Mouse (Mus musculus) cortical plate, adult 2 months (tissue): Measurements from ENCODE around the gene Ubiad1. TPM values are rescaled to one million over a fixed set of nuclear protein-coding genes. Genes with fewer than 3 reads are reported as not detected.

Experiments used
- H3K27ac ChIP-seq: fragments of 200-500 bp; 2 replicates; pipeline ENCODE4 v1.5.1; 2012; ENCODE audit warnings: low read length, control low read depth, inconsistent platforms; ENCODE audit not compliant: insufficient read depth
- H3K4me1 ChIP-seq: fragments of 200-500 bp; 2 replicates; pipeline ENCODE4 v1.6.1; 2011; ENCODE audit warnings: low read length; ENCODE audit not compliant: control insufficient read depth, insufficient read depth
- H3K4me3 ChIP-seq: fragments of 200-500 bp; 2 replicates; pipeline ENCODE4 v1.5.1; 2011; ENCODE audit warnings: mild to moderate bottlenecking, low read length, control low read depth; ENCODE audit not compliant: insufficient read depth
- CTCF ChIP-seq: fragments of 200-500 bp; IDR thresholded peaks from 2 replicates; pipeline ENCODE4 v1.5.1; 2011; ENCODE audit warnings: mild to moderate bottlenecking, control low read depth, low read length; ENCODE audit not compliant: insufficient read depth; ENCODE audit errors: extremely low read depth
- POLR2A ChIP-seq: fragments of 200-500 bp; IDR thresholded peaks from 2 replicates; pipeline ENCODE4 v1.6.1; 2011; ENCODE audit warnings: mild to moderate bottlenecking, low read length, control low read depth; ENCODE audit not compliant: insufficient read depth; ENCODE audit errors: extremely low read depth
- polyA plus RNA-seq: library from polyadenylated mRNA; depleted of rRNA; stranded (reverse); fragments of >200 nt; gene quantifications from 2 replicates; pipeline ENCODE4 v1.2.3, GENCODE M21; 2012

Gene Ubiad1
- polyA plus RNA-seq, 1 experiment, result 9.4 TPM

DNA sequence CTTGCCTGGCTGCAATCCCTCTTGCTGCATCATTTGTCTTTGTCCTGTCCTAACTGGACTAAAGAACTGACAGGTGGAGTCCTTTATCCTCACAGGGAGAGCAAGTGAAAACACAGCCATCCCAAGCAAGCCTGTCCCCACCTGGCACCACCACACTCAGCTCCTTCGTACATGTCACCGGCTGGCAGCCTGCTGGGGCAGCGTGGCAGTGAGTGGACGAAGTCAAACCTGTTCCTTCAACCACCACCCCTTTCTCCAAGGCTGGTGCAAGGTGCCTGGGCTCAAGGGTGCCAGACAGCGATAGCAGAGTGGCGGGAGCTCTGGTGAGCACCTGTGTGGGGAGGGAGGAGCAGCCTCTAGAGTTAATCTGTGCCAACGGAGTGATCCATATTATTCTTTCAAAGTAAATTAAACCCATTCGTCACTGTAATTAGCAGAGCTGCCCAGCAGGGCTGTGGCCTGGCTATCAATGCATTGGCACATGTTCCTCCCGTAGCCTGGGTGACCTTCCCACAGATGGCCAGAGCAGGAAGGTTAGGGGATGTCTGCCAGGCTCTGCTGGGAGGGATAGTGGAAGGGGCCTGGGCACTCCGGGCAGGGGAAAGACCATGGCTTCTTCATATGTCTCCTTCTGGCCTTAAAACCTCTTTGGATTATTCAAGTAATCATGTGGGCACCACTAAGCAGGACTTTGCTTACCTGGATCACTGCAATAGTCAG, 36.2 kb downstream of the Ubiad1 start:
- Histone ChIP-seq H3K4me1 (no peaks in the 10 kb centered on the region), H3K27ac (no peak overlapping the region), H3K4me3 (no peak overlapping the region)
- TF ChIP-seq POLR2A, result no peak
- no peak for TF ChIP-seq CTCF

- TF ChIP-seq POLR2A (no peak), CTCF (no peak)
- H3K4me3 ChIP-seq, result no peak overlapping the region
- H3K27ac ChIP-seq, result no peak overlapping the region
- no peaks in the 10 kb centered on the region for H3K4me1 ChIP-seq
These were observed 39.2 kb downstream of the Ubiad1 start for GRCm38 (mm10) chr4:148405255-148405788.

GRCm38 (mm10) chr4:148404748-148405147, 39.8 kb downstream of the Ubiad1 start:
- H3K27ac ChIP-seq, result no peak overlapping the region
- H3K4me3 ChIP-seq, result no peak overlapping the region
- H3K4me1 ChIP-seq, result no peaks in the 10 kb centered on the region
- TF ChIP-seq POLR2A (no peak), CTCF (no peak)

DNA sequence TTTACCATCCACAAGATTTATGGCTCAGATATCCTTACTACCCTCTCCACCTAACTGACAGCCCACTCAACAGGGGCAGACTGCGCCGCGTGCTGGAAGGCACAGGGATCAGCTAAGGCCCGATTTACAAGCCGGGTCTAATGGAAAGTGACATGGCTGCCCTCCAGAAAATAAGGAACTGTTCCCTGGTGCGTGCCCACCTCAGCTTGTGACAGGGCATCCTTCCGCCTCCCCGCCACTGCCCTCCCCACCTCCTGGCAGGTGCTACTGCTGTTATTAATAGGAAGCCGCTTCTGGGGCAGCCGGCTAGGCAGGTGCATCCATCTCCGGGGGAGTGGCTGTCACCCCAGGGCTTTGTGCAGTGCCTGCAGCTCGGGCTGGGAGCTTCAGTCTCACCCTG, 41.2 kb downstream of the Ubiad1 start:
- Histone ChIP-seq H3K4me3 (no peak overlapping the region), H3K4me1 (no peaks in the 10 kb centered on the region)
- TF ChIP-seq CTCF (no peak), POLR2A (no peak)

GRCm38 (mm10) chr4:148399437-148400094, 45.0 kb downstream of the Ubiad1 start:
- TF ChIP-seq POLR2A (no peak), CTCF (no peak)
- Histone ChIP-seq H3K27ac (no peak overlapping the region), H3K4me3 (no peak overlapping the region)

More for the DNA sequence above, 41.2 kb downstream of the Ubiad1 start:
- H3K27ac ChIP-seq, result no peak overlapping the region

DNA sequence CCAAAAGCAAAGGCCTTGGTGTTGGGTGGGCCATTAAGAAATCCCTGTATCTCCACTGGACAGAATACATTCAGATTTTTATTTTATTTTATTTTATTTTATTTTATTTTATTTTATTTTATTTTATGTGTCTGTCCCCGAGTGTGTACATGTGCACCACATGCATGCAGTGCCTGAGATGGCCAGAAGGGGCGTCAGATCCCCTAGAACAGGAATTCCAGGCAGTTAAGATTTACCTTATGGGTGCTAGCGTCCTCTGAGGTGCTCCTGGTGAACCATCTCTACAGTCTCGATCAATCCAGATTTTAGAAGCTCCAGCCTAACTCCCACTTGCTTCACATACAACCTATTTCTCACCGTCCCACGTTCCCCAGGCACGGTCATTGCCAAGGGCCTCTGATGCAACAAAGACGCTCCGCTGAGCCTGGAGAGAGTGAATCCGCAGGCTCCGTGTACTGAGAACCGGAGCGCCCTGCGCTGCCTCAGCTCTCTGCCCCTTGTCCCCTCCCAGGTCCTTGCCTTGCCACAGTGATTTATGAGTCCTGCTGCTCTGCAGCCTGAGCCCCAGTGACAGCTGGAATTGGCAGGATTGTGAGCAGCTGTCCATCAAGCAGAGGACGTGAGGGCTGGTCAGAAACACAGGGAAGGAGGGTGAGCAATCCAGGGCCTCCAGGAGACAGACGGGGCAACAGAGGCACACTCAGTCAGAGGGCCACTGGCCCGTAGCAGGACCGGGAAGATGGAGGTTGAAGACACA, 46.9 kb downstream of the Ubiad1 start:
- TF ChIP-seq CTCF (no peak), POLR2A (no peak)
- H3K4me3 ChIP-seq, result no peak overlapping the region
- no peaks in the 10 kb centered on the region for H3K4me1 ChIP-seq
- no peak overlapping the region for H3K27ac ChIP-seq

More at GRCm38 (mm10) chr4:148399437-148400094, 45.0 kb downstream of the Ubiad1 start:
- H3K4me1 ChIP-seq, result no peaks in the 10 kb centered on the region

GRCm38 (mm10) chr4:148397113-148397512, 47.5 kb downstream of the Ubiad1 start:
- no peak for TF ChIP-seq CTCF
- no peak overlapping the region for H3K27ac ChIP-seq
- H3K4me1 ChIP-seq, result no peaks in the 10 kb centered on the region
- H3K4me3 ChIP-seq, result no peak overlapping the region

GRCm38 (mm10) chr4:148395875-148396274, 48.7 kb downstream of the Ubiad1 start:
- TF ChIP-seq CTCF (no peak), POLR2A (no peak)
- H3K4me3 ChIP-seq, result no peak overlapping the region
- H3K4me1 ChIP-seq, result no peaks in the 10 kb centered on the region
- H3K27ac ChIP-seq, result no peak overlapping the region

GRCm38 (mm10) chr4:148395198-148395597, 49.4 kb downstream of the Ubiad1 start:
- no peaks in the 10 kb centered on the region for H3K4me1 ChIP-seq
- H3K27ac ChIP-seq, result no peak overlapping the region
- TF ChIP-seq POLR2A (no peak), CTCF (no peak)
- no peak overlapping the region for H3K4me3 ChIP-seq
